Mouse (Mus musculus): ENCODE results near the gene Por. TPM values are rescaled to one million over a fixed set of nuclear protein-coding genes. Genes with fewer than 3 reads are reported as not detected.
A peak's percentile ranks its signal among the peaks of the same experiment; 100 is the strongest.

The Por gene
- total RNA-seq (2021), result 10 to 100 TPM; 81.9 to 87.8 TPM
- long read RNA-seq, experiment 1, transcript Por-201 (16 exons, 2,636 nt), result major isoform, 44 of 70 reads
- long read RNA-seq, experiment 1, partial matches to known transcripts, result 16 of 70 reads
- long read RNA-seq, experiment 1, other reads (novel, unspliced or antisense), result 10 of 70 reads
- long read RNA-seq, experiment 2, transcript Por-201 (16 exons, 2,636 nt), result major isoform, 61 of 88 reads
- long read RNA-seq, experiment 2, partial matches to known transcripts, result 13 of 88 reads
- long read RNA-seq, experiment 2, other reads (novel, unspliced or antisense), result 14 of 88 reads

GRCm38 (mm10) chr5:135669741-135670275, at the start of gene Por:
Gene Por (plus strand): TSS chr5:135670033.
- no peak for DNase-seq (ENCODE audit: low spot score in 2 of 2)

GRCm38 (mm10) chr5:135620526-135620925, 49.3 kb upstream of the Por start:
- DNase-seq (ENCODE audit: low spot score in 2 of 2), result no peak

DNA sequence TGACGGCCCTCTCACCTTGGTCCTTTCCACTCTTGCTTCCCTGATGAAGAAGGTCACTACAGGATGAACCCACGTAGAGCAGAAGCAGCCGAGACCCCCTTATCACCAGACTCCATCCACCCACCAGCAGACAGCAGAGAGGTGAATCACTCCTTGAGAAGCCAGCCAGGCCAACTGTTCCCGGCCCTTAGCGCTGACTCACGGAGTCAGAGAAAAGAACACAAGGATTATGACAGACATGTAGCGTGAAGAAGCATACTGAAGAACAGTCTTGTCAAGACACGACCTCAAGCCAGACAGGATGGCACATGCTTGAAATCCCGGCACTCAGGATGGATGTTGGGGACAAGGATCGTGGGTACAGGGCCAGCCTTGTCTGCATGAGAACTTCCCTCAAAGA, 48.1 kb upstream of the Por start:
- no peak for DNase-seq (ENCODE audit: low spot score in 2 of 2)

DNA sequence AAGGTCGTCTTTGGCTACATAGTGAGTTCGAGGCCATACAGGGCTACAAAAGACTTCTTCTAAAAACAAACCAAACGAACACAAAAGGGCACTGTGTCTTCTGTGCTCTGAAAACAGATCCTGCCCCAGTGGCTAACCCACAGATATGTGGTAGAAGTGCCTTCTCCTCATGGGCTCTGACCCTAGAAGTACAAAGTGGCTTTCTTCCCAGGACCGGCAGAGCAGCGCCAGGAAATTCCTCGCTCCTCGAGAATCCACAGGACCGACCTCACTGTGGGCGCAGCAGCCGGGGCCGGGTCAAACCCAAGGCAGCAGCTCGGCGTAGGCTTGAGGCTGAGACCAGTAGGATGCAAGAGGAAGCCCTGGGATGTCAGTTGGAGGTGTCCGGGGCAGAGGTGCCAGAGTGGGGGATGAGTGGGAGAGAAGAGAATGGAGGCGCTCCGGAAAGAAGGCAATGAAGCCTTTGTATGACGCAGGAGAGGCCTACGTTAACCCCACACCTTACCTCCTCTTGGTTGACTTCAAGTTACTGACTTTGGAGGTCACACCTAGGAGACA, 46.7 kb upstream of the Por start:
- no peak for DNase-seq (ENCODE audit: low spot score in 2 of 2)

- no peak for DNase-seq (ENCODE audit: low spot score in 2 of 2)
Observed at GRCm38 (mm10) chr5:135628916-135629315, 40.9 kb upstream of the Por start.

DNA sequence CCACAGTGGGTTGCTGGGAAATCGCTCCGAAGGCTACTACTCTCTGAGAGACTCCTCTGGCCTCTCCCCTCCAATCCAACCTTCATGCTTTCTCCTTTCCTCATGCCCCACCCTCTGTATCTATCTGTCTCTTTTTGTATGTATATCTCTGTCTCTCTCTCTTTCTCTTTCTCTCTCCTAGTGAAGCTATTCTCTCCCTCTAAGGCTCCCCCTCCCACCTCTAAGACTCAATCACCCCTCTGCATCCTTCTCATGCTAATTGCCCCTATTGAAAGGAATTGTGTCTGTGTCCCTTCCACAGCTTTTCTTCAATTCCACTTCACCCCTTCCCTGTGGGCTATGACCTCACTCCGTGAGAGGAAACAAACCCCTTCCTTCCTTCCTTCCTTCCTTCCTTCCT, 40.4 kb upstream of the Por start:
- no peak for DNase-seq (ENCODE audit: low spot score in 2 of 2)

DNA sequence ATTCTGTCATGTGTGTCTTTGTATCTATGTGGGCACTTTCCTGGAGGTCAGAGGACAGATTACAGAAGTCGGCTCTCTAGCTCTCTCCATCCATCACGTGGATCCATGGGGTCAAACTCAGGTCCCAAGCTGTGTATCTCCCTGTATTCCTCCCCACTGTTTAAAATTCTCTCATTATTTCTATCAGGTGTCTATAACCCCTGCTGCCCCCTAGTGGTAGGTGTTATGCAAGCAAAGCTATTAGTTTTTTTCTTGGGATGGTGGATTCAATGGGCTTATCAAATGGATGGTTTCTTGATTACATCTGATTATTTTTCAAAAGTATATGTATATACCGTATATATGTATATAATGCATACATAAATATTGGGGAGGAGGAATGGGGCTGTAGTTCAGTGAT, 39.2 kb upstream of the Por start:
- DNase-seq (ENCODE audit: low spot score in 2 of 2), result peak; percentile 34 to 77

DNA sequence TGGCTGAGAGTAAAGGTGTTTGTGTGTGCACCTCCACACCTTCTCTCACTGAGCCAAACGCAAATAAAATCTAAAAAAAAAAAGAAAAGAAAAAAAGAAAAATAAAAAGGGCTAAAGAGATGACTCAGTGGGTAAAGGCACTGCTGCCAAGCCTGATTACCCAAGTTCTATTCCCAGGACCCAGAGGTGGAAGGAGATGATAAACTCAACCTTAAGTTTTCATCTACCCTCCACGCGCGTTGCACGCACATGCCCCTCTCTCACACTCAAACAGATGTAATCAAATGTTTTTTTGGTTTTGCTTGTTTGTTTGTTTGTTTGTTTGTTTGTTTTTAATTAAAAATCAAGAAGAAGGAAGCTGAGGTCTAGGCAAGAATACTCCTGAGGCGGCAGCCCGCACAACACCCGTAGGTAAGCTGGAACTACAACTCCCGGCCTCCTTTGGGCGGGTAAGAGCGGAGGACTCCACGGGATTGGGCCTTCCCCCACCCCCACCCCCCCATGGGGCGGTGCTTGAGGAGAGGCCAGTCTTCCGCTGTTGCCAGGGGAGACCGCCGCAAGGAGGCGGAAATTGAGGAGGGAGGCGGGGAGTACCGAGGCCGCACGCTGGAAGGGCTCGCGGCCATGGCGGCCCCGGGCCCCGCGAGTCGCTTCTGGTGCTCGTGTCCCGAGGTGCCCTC, 37.6 kb upstream of the Por start, which contains the start of gene Rhbdd2:
Rhbdd2 (plus strand) TSS at position 502 of the 680 bp plus-strand sequence.
- DNase-seq (ENCODE audit: low spot score in 2 of 2), result peak; percentile 91 to 96

GRCm38 (mm10) chr5:135632797-135633144, 37.1 kb upstream of the Por start:
- no peak for DNase-seq (ENCODE audit: low spot score in 2 of 2)

DNA sequence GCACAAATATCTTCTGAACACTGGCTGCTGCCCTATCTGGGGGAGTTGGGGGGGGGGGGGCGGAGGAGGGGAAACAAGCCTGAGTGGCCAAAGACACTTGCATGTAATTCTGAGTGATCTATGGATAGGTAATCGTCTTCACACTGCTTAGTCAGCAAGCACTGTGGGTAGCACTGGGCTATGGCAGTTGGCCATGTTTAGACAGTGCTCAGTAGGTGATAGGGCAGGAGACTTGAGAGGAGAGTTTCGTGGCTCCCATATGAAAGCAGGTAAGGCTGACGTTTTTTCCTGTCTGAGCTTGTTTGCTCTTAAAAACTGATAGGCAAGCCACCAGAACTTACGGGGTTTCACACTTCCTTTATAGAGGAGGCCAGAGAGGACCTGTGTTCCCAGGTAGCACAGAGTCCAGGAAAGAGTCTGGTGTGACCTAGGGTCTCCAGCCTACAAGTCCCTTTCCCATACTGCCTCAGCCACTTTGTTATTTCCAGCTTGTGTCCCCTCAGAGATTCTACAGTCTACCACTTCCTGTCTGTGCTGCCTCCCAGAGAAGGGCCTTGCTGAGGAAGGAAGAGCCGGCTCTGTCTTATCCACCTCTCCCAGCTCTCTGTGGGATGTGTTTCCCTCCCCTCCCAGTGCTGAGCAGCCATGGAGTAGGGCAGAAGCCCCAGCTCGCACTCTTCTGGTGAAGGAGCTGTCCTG, 29.9 kb upstream of the Por start:
- no peak for DNase-seq (ENCODE audit: low spot score in 2 of 2)

DNA sequence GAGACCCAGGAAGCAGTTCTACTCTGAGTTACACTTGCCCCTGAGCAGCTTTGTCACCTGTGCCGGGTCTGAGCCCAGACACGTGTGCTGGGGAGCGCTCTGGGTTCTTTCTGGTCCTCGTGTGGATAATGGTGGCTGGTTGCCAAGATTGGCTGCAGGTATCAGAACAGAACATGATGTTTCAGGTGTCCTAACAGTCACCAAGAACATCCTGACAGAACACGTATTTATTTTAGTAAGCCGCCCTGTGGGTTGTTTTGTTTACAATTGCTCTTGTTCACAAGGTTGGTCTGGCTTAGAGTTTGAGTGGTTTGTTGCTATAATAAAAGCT, 29.4 kb upstream of the Por start:
- no peak for DNase-seq (ENCODE audit: low spot score in 2 of 2)

- DNase-seq (ENCODE audit: low spot score in 2 of 2), result no peak
Observed at GRCm38 (mm10) chr5:135641028-135641427, 28.8 kb upstream of the Por start.

DNA sequence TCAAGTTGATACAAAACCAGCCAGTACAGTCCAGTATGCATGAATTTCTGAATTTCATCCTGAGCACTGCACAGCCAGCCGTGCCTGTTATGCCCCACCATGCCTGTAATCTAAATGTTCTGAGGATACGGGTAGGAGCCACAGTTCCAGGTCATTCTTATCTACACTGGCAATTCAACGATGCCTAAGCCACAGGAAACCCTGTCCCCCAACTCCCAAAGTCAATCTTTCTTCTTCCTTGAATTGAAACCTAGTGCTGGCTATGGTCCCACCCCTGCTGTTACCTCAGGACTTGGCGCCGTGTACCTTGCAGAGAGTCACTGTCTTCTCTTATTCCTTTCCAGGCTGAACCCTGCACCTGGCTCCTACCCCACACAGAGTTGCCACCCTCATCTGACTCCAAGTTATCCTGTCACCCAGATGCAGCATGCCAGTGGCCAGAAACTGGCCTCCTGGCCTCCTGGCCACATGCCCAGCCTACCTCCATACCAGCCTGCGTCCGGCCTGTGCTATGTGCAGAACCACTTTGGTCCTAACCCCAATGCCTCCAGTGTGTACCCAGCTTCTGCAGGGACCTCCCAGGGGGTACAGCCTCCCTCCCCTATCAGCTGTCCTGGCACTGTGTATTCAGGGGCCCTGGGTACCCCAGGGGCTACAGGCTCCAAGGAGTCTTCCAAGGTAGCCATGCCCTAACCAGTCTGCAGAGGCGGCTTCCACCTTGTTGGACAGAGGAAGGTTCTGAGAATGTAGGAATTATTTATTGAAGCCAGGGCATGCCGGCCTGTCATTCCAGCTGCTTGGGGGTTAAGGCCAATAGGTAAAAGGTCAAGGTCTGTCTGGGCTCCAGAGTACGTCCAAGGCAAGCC, 26.9 kb upstream of the Por start:
- DNase-seq (ENCODE audit: low spot score in 2 of 2), result no peak

GRCm38 (mm10) chr5:135643552-135643842, 26.3 kb upstream of the Por start:
- DNase-seq (ENCODE audit: low spot score in 2 of 2), result no peak

DNA sequence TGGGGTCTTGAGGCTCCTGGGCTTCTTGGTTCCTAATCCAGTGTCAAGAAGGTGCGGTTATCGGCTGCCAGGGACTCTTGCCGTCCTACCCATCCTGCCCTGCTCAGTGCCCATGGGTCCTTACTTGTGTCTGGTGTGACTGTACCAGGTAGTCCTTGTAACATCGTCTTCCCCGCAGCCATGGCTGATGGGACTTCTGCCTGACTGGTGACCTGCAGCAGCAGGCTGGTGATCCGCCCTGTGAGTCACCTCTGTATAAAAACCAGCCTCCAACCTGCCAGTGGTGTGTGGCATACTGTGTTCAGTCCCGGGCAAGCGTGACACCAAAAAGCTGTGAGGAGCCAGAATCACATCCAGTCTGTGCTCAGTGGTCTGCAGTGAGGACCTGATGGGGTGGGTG, 26.0 kb upstream of the Por start:
- DNase-seq (ENCODE audit: low spot score in 2 of 2), result no peak

- no peak for DNase-seq (ENCODE audit: low spot score in 2 of 2)
Observed at GRCm38 (mm10) chr5:135645330-135645729, 24.5 kb upstream of the Por start.

- no peak for DNase-seq (ENCODE audit: low spot score in 2 of 2)
Observed at GRCm38 (mm10) chr5:135646038-135646437, 23.8 kb upstream of the Por start.

DNA sequence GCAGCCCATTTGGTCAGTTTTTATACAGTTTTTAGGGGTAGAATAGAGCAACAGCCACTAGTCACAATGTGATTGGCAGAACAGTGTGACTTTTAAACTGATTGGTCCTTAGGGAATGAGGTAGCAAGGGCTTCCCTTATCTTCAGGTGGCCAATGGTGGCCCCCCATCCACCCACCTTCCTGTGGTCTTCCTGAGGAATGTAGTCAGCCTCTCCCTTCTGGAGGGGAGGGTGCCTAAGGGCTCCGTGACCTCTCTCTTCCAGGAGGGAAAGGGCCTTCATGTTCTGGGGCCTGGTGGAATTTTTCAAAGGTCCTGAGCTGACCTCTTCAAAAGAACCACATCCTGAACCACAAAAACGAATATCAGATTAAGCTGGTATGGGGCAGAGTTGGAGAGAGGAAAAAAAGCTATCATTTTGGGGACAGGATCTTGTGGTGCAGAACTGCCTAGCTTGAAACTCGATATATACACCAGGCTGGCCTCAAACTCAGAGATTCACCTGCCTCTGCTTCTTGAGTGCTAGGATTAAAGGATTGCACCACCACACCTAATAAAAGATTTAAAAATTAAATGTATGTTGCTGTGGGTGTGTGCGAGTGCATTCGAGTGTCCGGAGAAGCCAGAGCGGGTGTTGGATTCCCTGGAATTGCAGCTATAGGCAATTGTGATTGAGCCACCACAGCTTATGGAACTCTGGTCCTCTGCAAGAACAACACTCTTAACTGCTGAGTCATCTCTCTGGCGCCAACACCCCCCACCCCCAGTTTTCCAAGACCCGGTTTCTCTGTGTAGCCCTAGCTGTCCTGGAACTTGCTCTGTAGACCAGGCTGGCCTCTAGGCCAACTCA, 21.1 kb upstream of the Por start:
- no peak for DNase-seq (ENCODE audit: low spot score in 2 of 2)

- DNase-seq (ENCODE audit: low spot score in 2 of 2), result no peak
Observed at GRCm38 (mm10) chr5:135649309-135649633, 20.6 kb upstream of the Por start.

DNA sequence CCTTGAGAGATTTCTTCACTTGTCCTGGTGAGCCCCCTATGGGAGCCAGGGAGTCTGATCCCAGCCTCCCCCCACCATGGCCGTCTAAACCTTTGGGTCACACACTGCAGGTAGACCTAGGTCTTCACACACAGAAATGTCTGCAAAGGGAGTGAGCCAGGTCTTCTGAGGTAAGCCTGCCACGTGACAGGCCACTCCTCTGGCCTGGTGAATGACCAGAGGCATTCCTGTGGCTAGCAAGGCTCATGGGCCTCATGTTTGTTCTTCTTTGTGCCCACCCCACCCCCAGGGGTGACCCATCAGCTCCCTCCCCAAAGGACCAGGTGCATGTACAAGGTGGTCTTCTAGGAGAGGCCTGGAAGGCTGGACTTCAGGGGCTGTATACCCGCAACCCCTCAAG, 18.3 kb upstream of the Por start:
- no peak for DNase-seq (ENCODE audit: low spot score in 2 of 2)
